Mouse (Mus musculus) skeletal muscle tissue, postnatal 0 days (tissue): Measurements from ENCODE around the gene Med28. TPM values are rescaled to one million over a fixed set of nuclear protein-coding genes. Genes with fewer than 3 reads are reported as not detected.

Experiments
- polyA plus RNA-seq: library from polyadenylated mRNA; unstranded; fragments of >200 nt; fragmentation: Nextera tagmentation; extraction: Ambion mirVana; gene quantifications from 2 replicates; pipeline ENCODE4 v1.2.1, GENCODE M21; 2015

Med28 gene
- 109 and 118 TPM in 2 replicates for polyA plus RNA-seq

GRCm38 (mm10) chr5:45519960-45520808 is at the start of gene Med28:
Gene Med28 (plus strand): TSS chr5:45520229.

GRCm38 (mm10) chr5:45493191-45494092 is 26.6 kb upstream of the Med28 start, which contains the start of gene Lap3:
Gene Lap3 (plus strand): TSS chr5:45493374.

Other genes with a start within 250 kb of the Med28 start
- gene Qdpr, start 70.0 kb upstream of the Med28 start, polyA plus RNA-seq, result 137 and 147 TPM in 2 replicates
- gene Clrn2, start 66.5 kb upstream of the Med28 start, polyA plus RNA-seq, result not detected in 2 replicates
- 61.9 and 66.9 TPM in 2 replicates for gene Lap3, start 26.9 kb upstream of the Med28 start, polyA plus RNA-seq
- 0.27 and 0.36 TPM in 2 replicates for gene Fam184b, start 119.4 kb downstream of the Med28 start, polyA plus RNA-seq
- gene Ncapg, start 149.7 kb downstream of the Med28 start, polyA plus RNA-seq, result 8.2 and 8.7 TPM in 2 replicates